Mouse (Mus musculus): Measurements from ENCODE around the gene Smim24.

DNA sequence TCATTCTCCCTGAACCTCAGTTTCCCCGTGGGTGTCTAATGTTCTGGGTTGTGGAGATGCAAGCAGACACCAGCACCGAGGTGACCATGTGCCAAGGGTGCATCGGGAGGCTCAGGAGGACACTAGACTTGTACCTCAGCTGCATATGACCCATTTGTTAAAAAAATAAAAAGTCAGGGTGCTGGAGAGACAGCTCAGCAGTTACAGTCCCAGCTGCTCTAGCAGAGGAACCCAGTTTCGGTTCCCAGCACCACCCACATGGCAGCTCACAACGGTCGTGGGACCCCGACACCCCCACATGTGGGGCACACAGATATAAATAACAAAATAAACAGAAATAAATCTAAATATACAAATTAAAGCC lies 35.6 kb downstream of the Smim24 start:
- TF ChIP-seq CTCF (IDR thresholded peaks at IDR 0.05; ENCODE audit: extremely low read depth, insufficient read length, insufficient replicate concordance, low read depth, low read length) (no peak), POLR2A (IDR thresholded peaks at IDR 0.05; ENCODE audit: low read depth, low read length) (no peak)

Data from small intestine, adult 2 months (tissue).